Mouse (Mus musculus) activated CD4-positive, CD25-positive, alpha-beta regulatory T cell, adult 4 months (primary cell): Measurements from ENCODE around the gene Mepce. TPM values are rescaled to one million over a fixed set of nuclear protein-coding genes. Genes with fewer than 3 reads are reported as not detected.
"Not testable (repeated sequence)": the region's sequence is repeated elsewhere in the genome, so short reads cannot be mapped to it uniquely, and the experiment has no call there.

Source experiments
- ATAC-seq: one replicate; pipeline ENCODE4 v1.8.0; 2017
- polyA plus RNA-seq, 2 experiments: library from polyadenylated mRNA; unstranded; fragments of 100-300 nt; shearing (Covaris generic); gene quantifications; one replicate each; pipeline ENCODE4 v1.2.1; 2017

Mepce gene
- polyA plus RNA-seq, 2 experiments from 2014 or later, result 22.4 to 26.9 TPM

DNA sequence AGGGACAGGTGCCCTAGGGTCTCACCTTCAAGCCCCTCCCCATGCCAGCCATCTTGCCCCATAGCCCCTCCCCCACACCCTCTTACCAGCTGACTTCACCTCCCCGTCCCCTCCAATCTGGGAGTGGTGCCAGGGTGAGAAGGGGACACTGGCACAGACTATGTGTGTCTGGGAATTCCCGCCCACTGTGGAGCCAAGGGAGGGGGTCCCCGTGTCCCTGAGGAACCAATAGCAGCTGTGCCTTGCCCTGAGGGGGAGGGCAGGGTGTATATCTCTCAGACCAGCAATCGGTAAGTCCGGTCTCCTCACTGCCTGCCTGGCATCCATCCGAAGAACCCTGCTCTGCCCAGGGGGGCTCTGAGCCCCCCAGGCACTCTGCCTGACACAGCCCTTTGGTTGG is 29.6 kb downstream of the Mepce start:
- no peak for ATAC-seq

DNA sequence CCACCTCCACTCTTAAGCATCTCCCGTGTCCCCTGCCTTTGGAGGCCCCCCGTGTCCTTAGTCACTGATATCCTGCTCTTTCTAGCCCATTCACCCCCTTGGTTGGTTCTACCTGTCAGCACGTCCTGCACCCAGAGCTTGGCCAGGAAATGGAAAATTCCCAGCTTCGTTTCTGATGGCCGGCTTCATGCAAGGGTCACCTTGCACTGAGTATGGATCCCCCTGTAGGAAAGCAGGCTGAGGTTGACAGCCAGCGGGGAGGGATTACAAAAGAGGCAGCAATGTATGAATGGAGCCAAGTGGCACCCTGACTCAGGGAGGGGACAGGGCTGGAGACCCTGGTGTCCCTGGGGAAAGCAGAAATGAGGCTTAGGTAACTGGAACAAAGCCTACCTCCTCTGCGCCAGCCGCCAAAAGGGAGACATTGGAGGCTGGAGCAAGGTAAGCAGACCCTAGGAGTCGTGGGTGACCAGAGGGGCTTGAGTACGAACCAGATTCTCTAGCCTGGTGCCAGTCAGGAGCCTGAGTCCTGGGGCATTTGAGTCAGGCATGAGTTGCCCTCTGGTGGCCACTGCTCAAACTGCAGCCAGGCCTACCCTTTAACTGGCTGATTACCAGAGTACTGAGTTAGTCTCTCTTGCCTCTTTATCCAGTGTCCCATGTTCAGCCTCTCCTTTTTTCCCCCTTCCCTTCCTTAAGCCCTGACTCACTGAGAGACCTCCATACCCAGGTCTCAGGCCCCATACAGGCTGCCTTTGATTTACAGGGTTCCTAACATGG is 30.4 kb downstream of the Mepce start:
- peak; percentile 56 for ATAC-seq

- no peak for ATAC-seq
Measured at GRCm38 (mm10) chr5:137756106-137756505, 31.3 kb downstream of the Mepce start.

GRCm38 (mm10) chr5:137755425-137755824 is 32.0 kb downstream of the Mepce start:
- no peak for ATAC-seq

GRCm38 (mm10) chr5:137753111-137753832 is 34.2 kb downstream of the Mepce start:
- ATAC-seq, result no peak

DNA sequence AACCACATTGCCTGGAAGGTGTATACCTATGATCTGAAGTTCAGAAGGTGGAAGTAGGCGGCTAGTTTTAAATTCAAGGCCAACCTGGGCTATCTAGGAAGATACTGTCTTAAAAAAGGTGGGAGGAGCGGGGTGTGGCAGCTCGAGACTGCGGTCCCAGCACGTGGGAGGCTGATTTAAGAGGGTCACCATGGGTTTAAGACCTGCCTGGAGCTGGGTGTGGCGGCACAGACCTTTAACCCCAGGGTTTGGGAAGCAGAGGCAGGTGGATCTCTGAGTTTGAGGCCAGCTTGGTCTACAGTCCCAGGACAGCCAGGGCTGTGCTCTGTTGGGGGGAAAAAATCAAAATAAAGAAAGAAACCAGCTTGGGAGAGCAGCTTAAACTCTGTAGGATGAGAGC is 35.5 kb downstream of the Mepce start:
- ATAC-seq, result no peak

- no peak for ATAC-seq
Measured at GRCm38 (mm10) chr5:137751221-137751887, 36.1 kb downstream of the Mepce start.

GRCm38 (mm10) chr5:137750212-137750611 is 37.2 kb downstream of the Mepce start:
- ATAC-seq, result not testable (repeated sequence)

DNA sequence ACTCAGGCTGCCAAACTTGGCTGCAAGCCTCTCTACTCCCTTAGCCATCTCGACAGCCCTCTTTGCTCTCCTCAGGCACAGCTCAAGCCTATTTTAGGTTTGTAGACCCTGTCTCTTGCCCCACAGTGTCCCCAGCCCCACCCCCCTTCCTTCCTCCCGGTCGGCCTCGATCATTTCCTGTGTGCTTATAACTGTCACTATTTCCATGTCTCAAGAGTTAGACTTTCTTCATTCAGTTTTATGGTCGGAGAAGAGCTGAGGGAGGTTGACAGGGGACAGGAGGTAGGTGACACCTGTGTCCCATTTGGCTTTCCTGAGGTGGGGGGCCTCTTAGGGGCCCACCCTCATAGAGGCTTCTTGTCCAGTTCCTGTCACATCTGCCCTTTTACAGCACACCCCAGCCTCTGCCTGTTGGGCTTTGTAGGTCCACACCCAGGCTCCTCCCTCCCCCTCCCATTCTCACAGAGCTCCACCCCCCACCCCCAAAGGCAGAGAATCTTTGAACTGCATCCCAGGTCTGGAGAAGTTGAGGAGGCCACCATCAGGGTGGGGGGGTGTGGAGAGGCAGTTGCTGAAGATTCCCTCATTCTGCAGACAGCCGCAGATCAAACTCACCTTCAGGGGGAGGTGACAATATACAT is 38.1 kb downstream of the Mepce start:
- ATAC-seq, result peak; percentile 37

- ATAC-seq, result no peak
Measured at GRCm38 (mm10) chr5:137748130-137748770, 39.2 kb downstream of the Mepce start.

DNA sequence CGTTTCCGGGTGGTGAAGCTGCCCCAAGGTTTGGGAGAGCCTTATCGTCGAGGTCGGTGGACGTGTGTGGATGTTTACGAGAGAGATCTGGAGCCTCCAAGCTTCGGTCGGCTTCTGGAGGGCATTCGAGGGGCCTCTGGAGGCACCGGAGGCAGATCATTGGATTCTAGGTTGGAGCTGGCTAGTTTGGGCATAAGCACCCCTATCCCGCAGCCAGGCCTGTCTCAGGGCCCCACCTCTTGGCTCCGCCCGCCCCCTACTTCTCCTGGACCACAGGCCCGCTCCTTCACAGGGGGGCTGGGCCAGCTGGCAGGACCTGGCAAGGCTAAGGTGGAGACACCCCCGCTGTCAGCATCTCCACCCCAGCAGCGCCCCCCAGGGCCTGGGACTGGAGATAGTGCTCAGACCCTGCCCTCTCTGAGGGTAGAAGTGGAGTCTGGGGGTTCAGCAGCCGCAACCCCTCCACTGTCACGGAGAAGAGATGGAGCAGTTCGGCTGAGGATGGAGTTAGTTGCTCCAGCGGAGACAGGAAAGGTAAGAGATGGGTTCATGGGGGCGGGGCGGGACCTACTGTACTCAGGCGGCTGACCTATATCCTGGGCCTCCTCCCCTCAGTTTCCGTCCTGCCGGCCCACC is 40.0 kb downstream of the Mepce start:
- ATAC-seq, result peak; percentile 31

DNA sequence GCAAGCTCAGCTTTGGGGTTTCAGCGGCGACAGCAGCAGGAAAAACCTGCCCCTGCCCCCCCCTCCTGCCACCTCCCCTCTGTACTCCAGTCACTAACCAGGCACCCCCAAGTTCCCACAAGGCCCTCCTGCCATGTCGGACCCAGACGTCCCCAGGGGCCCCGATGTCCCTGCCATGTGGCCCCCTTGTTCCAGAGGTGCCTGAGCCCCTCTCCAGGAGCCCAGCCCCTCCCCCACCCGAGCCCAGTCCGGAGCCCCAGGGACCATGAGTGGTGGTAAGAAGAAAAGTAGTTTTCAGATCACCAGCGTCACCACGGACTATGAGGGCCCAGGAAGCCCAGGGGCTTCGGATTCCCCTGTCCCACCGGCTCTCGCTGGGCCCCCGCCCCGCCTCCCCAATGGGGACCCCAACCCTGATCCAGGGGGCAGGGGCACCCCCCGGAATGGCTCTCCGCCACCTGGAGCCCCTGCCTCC is 40.6 kb downstream of the Mepce start:
- no peak for ATAC-seq

DNA sequence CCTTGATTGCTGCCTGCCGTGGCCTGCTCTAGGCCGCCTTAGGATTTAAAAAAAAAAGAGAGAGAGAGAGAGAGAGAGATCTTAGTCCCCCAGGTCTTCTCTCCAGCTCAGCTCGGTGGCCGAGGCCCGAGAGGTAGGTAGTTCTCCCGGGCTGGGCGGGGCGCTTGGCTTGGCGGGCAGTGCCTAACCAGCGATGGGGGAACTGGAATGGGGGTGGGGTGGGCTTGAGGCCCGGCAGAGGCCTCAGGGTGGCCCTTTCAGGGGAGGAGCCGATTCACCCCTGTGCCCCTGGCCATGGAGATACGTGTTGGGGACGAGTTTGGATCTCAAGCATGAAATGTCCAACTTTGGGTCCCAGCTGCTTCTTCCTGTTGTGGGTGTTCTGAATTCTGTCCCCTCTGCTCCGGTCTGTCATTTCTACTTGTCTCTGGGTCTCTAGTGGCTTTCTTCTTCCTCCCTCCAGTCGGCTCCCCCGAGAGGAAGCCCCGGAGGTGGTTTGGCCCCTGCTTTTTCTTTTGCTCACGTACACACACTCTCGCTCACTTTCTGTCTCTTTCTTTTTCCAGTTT is 41.1 kb downstream of the Mepce start:
- peak; percentile 7 for ATAC-seq

DNA sequence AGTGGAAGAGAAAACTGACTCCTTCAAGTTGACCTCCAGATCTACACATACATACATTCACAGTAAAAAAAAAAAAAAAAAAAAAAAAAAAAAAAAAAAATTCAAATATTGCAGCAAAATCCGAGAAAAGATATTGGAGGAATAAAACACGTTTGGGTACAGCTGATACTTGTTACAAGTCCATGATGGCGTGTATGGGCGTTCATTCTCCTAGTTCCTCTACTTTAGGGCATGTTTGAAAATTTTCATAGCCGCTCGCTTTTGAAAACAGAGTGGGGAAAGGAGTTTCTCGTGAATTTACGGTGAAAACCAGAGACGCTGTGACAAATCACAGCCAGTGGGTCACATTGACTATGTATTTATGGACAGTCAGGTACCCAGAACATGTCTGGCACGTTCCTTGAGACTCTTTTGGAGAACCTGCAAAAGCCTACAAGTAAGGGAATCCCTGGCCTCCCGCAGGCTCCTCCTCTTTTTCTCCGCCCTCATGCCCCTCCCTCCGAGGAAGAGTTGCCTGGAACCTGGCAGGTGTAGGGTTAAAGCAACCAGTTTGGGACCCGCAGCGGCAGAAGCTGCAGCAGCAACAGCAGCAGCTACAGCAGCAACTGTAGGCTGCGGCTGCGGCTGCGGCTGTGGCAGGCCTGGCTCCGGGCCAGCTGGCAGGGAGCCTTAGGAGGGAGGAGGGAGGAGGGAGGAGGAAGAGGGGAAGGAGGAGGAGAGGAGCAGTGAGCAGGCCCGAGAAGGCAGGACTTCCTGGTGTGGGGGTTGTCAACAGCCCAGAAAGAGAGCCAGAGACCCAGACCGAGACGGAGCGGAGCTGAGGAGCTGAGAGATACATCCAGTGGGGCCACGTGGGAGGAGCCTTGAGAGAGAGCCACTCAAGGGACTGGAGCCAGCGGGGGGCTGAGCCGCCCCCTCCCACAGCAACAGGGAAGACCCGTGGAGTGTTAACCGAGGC is 42.0 kb downstream of the Mepce start, which contains the start of gene Tsc22d4:
Gene Tsc22d4 (plus strand): TSS at position 517 of the 958 bp plus-strand sequence.
- peak; percentile 73 for ATAC-seq

GRCm38 (mm10) chr5:137744197-137744596 is 43.3 kb downstream of the Mepce start:
- no peak for ATAC-seq

- ATAC-seq, result no peak
Measured at GRCm38 (mm10) chr5:137742836-137743235, 44.6 kb downstream of the Mepce start.

GRCm38 (mm10) chr5:137742048-137742447 is 45.4 kb downstream of the Mepce start:
- no peak for ATAC-seq

GRCm38 (mm10) chr5:137741023-137741931 is 46.2 kb downstream of the Mepce start, which contains the start of gene Nyap1:
Nyap1 (minus strand) TSS chr5:137741607.
- ATAC-seq, result peak; percentile 37

- ATAC-seq, result no peak
Measured at GRCm38 (mm10) chr5:137740506-137740905, 46.9 kb downstream of the Mepce start.
